Mouse (Mus musculus): ENCODE results near the gene Csnk1e. TPM values are rescaled to one million over a fixed set of nuclear protein-coding genes. Genes with fewer than 3 reads are reported as not detected.

Csnk1e gene
- polyA plus RNA-seq, 1 experiment from 2014 or later, result 107 TPM

DNA sequence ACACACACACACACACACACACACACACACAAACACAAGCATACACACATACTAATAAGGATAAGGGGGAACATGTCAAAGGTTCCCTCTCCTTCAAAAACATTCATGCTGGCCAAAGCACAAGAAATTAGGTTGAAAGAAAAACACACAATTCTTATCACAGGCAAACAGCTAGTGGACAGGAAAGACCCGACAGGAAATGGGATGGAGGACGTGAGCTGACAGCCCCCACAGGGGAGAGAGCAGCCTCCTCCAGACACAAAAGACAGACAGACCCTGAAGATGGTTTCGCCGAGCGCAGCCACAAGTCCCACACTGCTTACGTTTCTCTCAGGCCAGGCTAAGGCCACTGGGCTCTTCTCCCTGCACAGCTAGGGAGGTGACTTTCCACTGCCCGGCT lies 23.4 kb downstream of the Csnk1e start:
- peaks cover 90% of the 10 kb centered on the region for H3K36me3 ChIP-seq (ENCODE audit: control insufficient read depth, insufficient read depth, low read length)
- no peak for ATAC-seq (ENCODE audit: low FRiP score, low TSS enrichment)
- no peak overlapping the region for H3K4me2 ChIP-seq (replicated peaks; ENCODE audit: low read depth, low read length)
- peaks cover 21% of the 10 kb centered on the region for H3K4me1 ChIP-seq (ENCODE audit: control insufficient read depth, insufficient read depth, low read length)
- WGBS, result 58% methylated on average over 7 of the region's 7 CpGs
- H3K9ac ChIP-seq (ENCODE audit: low read depth, low read length), result no peak overlapping the region
- no peak overlapping the region for H3K4me3 ChIP-seq (ENCODE audit: low read length)
- no peaks in the 10 kb centered on the region for H3K27me3 ChIP-seq (ENCODE audit: control insufficient read depth, insufficient read depth, low read length)
- H3K9me3 ChIP-seq (ENCODE audit: control insufficient read depth, low read length), result no peaks in the 10 kb centered on the region
- peak overlapping the region; percentile 82 for H3K27ac ChIP-seq (ENCODE audit: low read depth, low read length)

DNA sequence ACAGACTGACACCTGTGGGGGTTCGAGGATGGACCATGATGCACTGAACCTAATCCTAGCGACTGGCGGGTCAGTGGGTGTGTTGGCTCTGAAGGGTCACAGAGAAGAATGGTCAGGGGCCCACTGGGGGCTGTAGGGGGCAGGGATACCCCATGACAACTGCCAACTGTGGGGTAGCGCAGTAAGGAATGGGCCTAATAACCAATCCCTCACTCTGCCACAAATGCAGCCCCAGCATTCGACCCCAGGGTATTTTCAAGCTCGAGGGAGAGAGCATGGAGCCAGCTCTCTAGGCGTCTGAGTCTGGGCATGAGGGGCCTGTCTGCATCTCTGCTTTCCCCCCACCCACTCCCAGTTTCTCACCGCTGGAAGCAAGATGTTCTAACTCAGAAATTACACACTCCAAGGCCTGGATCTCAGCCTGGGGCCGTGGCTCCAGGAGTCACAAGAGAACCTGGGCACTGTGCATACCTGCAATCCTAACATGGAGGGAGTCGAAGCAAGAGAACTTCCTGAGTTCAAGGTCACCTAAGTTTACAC lies 24.8 kb downstream of the Csnk1e start:
- no peak overlapping the region for H3K9ac ChIP-seq (ENCODE audit: low read depth, low read length)
- H3K9me3 ChIP-seq (ENCODE audit: control insufficient read depth, low read length), result no peaks in the 10 kb centered on the region
- H3K36me3 ChIP-seq (ENCODE audit: control insufficient read depth, insufficient read depth, low read length), result peaks cover 86% of the 10 kb centered on the region
- H3K27me3 ChIP-seq (ENCODE audit: control insufficient read depth, insufficient read depth, low read length), result no peaks in the 10 kb centered on the region
- H3K27ac ChIP-seq (ENCODE audit: low read depth, low read length), result no peak overlapping the region
- peaks cover 7% of the 10 kb centered on the region for H3K4me1 ChIP-seq (ENCODE audit: control insufficient read depth, insufficient read depth, low read length)
- H3K4me2 ChIP-seq (replicated peaks; ENCODE audit: low read depth, low read length), result no peak overlapping the region
- H3K4me3 ChIP-seq (ENCODE audit: low read length), result no peak overlapping the region
- no peak for ATAC-seq (ENCODE audit: low FRiP score, low TSS enrichment)
- WGBS, result 74% methylated on average over 10 of the region's 10 CpGs

DNA sequence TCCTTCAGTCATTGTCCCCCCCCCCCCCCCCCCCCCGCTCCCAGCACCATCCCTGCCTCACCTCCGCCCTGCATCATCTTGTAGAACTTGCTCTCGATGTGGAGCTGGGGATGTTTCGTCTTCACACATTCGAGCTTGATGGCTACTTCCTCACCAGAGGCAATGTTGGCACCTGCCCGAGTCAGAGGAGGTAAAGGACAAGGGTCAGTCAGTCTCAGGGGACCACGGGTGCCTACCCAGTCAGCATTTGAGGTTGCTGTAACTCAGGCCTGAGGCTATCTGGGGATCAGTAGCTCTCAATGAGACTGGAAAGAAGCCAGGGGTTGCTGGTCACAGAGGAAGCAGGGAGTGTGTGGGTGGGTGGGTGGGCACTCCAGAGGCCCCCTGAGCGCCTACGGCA lies 25.4 kb downstream of the Csnk1e start:
- no peaks in the 10 kb centered on the region for H3K9me3 ChIP-seq (ENCODE audit: control insufficient read depth, low read length)
- peaks cover 3% of the 10 kb centered on the region; the same call in 1 of the 2 replicates for H3K4me1 ChIP-seq (ENCODE audit: control insufficient read depth, insufficient read depth, low read length)
- no peak overlapping the region for H3K27ac ChIP-seq (ENCODE audit: low read depth, low read length)
- 75% methylated on average over 7 of the region's 9 CpGs for WGBS
- H3K4me2 ChIP-seq (replicated peaks; ENCODE audit: low read depth, low read length), result no peak overlapping the region
- no peak for ATAC-seq (ENCODE audit: low FRiP score, low TSS enrichment)
- no peaks in the 10 kb centered on the region for H3K27me3 ChIP-seq (ENCODE audit: control insufficient read depth, insufficient read depth, low read length)
- no peak overlapping the region for H3K4me3 ChIP-seq (ENCODE audit: low read length)
- H3K36me3 ChIP-seq (ENCODE audit: control insufficient read depth, insufficient read depth, low read length), result peaks cover 87% of the 10 kb centered on the region
- H3K9ac ChIP-seq (ENCODE audit: low read depth, low read length), result no peak overlapping the region

DNA sequence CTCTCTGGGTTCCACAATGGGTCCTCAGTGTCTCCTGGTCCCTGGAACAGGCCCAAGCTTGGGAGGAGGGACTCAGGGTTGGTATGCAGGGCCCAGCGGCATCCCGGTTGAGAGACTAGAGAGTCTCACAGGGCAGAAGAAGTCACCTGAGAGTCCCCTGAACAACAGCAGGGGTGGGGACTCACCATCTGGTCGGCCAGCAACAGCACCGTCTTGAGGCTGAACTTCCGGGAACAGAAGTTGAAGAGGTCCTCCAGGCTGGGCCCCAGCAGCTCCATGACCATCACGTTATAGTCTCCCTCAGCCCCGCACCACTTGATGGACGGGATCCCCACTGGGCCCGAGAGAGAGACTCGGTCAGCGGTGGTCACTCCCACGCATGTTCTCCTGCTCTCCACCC lies 25.8 kb downstream of the Csnk1e start:
- 83% methylated on average over 9 of the region's 12 CpGs for WGBS
- peaks cover 87% of the 10 kb centered on the region for H3K36me3 ChIP-seq (ENCODE audit: control insufficient read depth, insufficient read depth, low read length)
- peaks cover 3% of the 10 kb centered on the region; the same call in 1 of the 2 replicates for H3K4me1 ChIP-seq (ENCODE audit: control insufficient read depth, insufficient read depth, low read length)
- H3K9me3 ChIP-seq (ENCODE audit: control insufficient read depth, low read length), result no peaks in the 10 kb centered on the region
- H3K9ac ChIP-seq (ENCODE audit: low read depth, low read length), result no peak overlapping the region
- no peak overlapping the region for H3K27ac ChIP-seq (ENCODE audit: low read depth, low read length)
- no peaks in the 10 kb centered on the region for H3K27me3 ChIP-seq (ENCODE audit: control insufficient read depth, insufficient read depth, low read length)
- no peak for ATAC-seq (ENCODE audit: low FRiP score, low TSS enrichment)
- H3K4me3 ChIP-seq (ENCODE audit: low read length), result no peak overlapping the region
- H3K4me2 ChIP-seq (replicated peaks; ENCODE audit: low read depth, low read length), result no peak overlapping the region

DNA sequence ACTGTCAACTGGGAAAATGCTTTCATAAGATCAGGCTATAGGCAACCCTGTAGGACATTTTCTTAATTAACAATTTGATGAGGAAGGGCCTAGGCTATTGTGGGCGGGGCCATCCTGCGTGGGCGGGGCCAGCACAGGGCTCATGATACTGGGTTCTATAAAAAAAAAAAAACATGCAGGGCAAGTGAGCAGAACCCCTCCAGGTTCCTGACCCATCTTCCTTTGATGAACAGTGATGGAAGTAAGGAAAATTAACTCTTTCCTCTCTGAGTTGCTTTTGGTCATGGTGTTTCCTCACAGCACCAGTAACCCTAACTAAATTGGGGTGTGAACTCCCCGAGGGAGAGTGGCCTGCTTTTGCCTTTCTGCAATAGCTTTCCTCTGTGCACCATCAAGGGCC lies 26.8 kb downstream of the Csnk1e start:
- Histone ChIP-seq H3K27ac (ENCODE audit: low read depth, low read length) (no peak overlapping the region), H3K4me1 (ENCODE audit: control insufficient read depth, insufficient read depth, low read length) (peaks cover 3% of the 10 kb centered on the region; the same call in 1 of the 2 replicates), H3K36me3 (ENCODE audit: control insufficient read depth, insufficient read depth, low read length) (peaks cover 88% of the 10 kb centered on the region), H3K27me3 (ENCODE audit: control insufficient read depth, insufficient read depth, low read length) (no peaks in the 10 kb centered on the region), H3K9me3 (ENCODE audit: control insufficient read depth, low read length) (no peaks in the 10 kb centered on the region), H3K4me3 (ENCODE audit: low read length) (no peak overlapping the region), H3K9ac (ENCODE audit: low read depth, low read length) (no peak overlapping the region), H3K4me2 (replicated peaks; ENCODE audit: low read depth, low read length) (no peak overlapping the region)
- WGBS, result 79% methylated on average over 4 of the region's 4 CpGs
- ATAC-seq (ENCODE audit: low FRiP score, low TSS enrichment), result no peak

DNA sequence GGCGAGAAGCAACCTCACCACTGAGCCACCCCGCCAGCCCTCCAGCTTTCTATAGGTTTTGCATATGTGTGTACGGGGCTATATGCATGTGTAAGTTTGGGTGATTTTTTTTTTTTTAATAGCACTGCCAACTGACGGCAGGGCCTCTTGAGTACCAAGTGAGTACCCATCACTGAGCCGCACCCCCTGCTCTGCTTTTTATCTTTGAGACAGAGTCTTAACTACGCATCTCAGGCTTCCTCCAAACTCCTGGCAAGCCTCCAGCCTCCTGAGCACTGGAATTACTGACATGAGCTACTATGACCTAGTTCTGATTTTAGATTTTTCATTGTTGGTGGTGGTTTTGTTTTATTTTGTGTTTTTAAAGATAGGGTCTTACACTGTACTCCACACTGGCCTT lies 27.9 kb downstream of the Csnk1e start:
- no peak overlapping the region for H3K9ac ChIP-seq (ENCODE audit: low read depth, low read length)
- peaks cover 90% of the 10 kb centered on the region for H3K36me3 ChIP-seq (ENCODE audit: control insufficient read depth, insufficient read depth, low read length)
- H3K27ac ChIP-seq (ENCODE audit: low read depth, low read length), result no peak overlapping the region
- H3K4me3 ChIP-seq (ENCODE audit: low read length), result no peak overlapping the region
- no peak overlapping the region for H3K4me2 ChIP-seq (replicated peaks; ENCODE audit: low read depth, low read length)
- WGBS, result 90% methylated on average over 6 of the region's 6 CpGs
- no peaks in the 10 kb centered on the region for H3K27me3 ChIP-seq (ENCODE audit: control insufficient read depth, insufficient read depth, low read length)
- H3K9me3 ChIP-seq (ENCODE audit: control insufficient read depth, low read length), result no peaks in the 10 kb centered on the region
- no peaks in the 10 kb centered on the region; the same call in 1 of the 2 replicates for H3K4me1 ChIP-seq (ENCODE audit: control insufficient read depth, insufficient read depth, low read length)
- ATAC-seq (ENCODE audit: low FRiP score, low TSS enrichment), result no peak

DNA sequence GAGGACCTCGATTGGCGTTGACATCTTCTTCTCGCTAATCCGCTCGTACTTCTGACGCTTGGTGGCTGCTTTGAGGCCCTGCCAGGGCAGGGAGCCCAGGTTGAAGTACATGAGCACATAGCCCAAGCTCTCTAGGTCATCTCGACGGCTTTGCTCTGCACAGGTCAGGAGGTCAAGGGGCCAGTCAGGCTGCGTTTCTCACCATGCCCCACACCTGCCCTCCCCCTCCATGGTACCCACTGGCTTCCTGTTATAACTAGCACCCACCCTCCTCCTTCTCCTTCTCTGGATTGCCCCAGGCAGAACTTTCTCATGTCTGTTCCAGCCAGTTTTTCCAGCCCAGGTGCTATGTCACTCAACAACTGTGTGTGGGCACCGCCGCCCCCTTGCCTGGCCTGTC lies 29.9 kb downstream of the Csnk1e start:
- H3K9ac ChIP-seq (ENCODE audit: low read depth, low read length), result no peak overlapping the region
- H3K36me3 ChIP-seq (ENCODE audit: control insufficient read depth, insufficient read depth, low read length), result peaks cover 94% of the 10 kb centered on the region
- H3K27ac ChIP-seq (ENCODE audit: low read depth, low read length), result no peak overlapping the region
- H3K4me3 ChIP-seq (ENCODE audit: low read length), result no peak overlapping the region
- ATAC-seq (ENCODE audit: low FRiP score, low TSS enrichment), result no peak
- H3K4me1 ChIP-seq (ENCODE audit: control insufficient read depth, insufficient read depth, low read length), result no peaks in the 10 kb centered on the region
- no peaks in the 10 kb centered on the region for H3K27me3 ChIP-seq (ENCODE audit: control insufficient read depth, insufficient read depth, low read length)
- 73% methylated on average over 11 of the region's 11 CpGs for WGBS
- no peak overlapping the region for H3K4me2 ChIP-seq (replicated peaks; ENCODE audit: low read depth, low read length)
- no peaks in the 10 kb centered on the region for H3K9me3 ChIP-seq (ENCODE audit: control insufficient read depth, low read length)

DNA sequence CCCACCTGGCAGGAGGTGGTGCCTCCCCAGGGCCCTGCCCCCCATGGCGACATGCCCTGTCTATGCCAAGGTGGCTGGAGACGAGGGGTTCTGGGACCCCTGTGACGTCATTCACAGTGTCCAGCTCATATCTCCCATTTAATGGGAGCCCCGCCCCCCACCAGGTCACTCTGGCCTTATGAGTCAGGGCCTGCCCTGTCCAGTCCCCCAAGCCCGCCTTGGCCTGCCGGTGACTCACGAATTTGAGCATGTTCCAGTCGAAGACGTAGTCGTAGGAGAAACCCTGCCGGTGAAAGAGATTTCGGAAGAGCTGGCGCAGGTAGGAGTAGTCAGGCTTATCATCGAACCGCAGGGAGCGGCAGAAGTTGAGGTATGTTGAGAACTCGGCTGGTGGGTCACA lies 30.8 kb downstream of the Csnk1e start:
- Histone ChIP-seq H3K36me3 (ENCODE audit: control insufficient read depth, insufficient read depth, low read length) (peaks cover 94% of the 10 kb centered on the region), H3K4me3 (ENCODE audit: low read length) (no peak overlapping the region), H3K4me1 (ENCODE audit: control insufficient read depth, insufficient read depth, low read length) (no peaks in the 10 kb centered on the region), H3K27me3 (ENCODE audit: control insufficient read depth, insufficient read depth, low read length) (no peaks in the 10 kb centered on the region), H3K9ac (ENCODE audit: low read depth, low read length) (no peak overlapping the region), H3K4me2 (replicated peaks; ENCODE audit: low read depth, low read length) (no peak overlapping the region), H3K27ac (ENCODE audit: low read depth, low read length) (no peak overlapping the region), H3K9me3 (ENCODE audit: control insufficient read depth, low read length) (no peaks in the 10 kb centered on the region)
- 94% methylated on average over 17 of the region's 17 CpGs for WGBS
- ATAC-seq (ENCODE audit: low FRiP score, low TSS enrichment), result no peak

DNA sequence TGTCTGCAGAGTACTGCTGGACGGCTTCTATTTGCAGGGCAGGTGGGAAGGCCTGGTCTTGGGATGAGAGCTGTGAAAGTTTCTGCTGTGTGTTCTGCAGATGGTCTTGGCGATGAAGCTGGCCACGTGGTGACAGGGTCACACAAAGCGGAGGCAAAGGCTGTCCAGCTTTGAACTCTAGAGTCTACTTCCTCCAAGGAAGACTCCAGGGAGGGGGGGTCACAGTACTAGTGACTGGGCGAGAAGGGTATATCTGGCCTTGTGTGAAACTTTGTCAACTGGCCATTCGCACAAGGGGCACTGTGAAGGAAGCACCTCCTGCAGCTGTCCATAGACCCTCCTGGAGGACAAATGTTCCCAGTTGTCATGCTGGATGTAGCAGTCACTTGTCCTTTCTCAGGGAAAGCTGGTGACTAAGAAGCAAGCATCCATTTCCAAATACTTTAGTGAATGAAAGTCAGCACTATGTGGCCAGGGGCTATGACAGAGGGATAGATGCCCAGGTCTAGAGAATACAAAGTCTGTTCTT lies 32.6 kb downstream of the Csnk1e start:
- Histone ChIP-seq H3K4me2 (replicated peaks; ENCODE audit: low read depth, low read length) (no peak overlapping the region), H3K36me3 (ENCODE audit: control insufficient read depth, insufficient read depth, low read length) (peaks cover 91% of the 10 kb centered on the region), H3K4me3 (ENCODE audit: low read length) (no peak overlapping the region), H3K4me1 (ENCODE audit: control insufficient read depth, insufficient read depth, low read length) (no peaks in the 10 kb centered on the region), H3K27ac (ENCODE audit: low read depth, low read length) (no peak overlapping the region), H3K9ac (ENCODE audit: low read depth, low read length) (no peak overlapping the region), H3K9me3 (ENCODE audit: control insufficient read depth, low read length) (no peaks in the 10 kb centered on the region), H3K27me3 (ENCODE audit: control insufficient read depth, insufficient read depth, low read length) (no peaks in the 10 kb centered on the region)
- WGBS, result 91% methylated on average over 6 of the region's 6 CpGs
- ATAC-seq (ENCODE audit: low FRiP score, low TSS enrichment), result no peak
